Mouse (Mus musculus) frontal cortex, postnatal 36 days (tissue): ENCODE data around the gene Ccdc110.

Experiments used
- DNase-seq, 2 experiments: peaks; one replicate each; pipeline ENCODE4 v3.0.0; 2022; ENCODE audit warnings: low spot score in 2 of 2

Ccdc110 gene

GRCm38 (mm10) chr8:45975837-45976468, 41.5 kb downstream of the Ccdc110 start:
- DNase-seq: no peak

GRCm38 (mm10) chr8:45986665-45987064, 52.2 kb downstream of the Ccdc110 start:
- DNase-seq: no peak

- DNase-seq: no peak
Observed at GRCm38 (mm10) chr8:45988189-45988588, 53.8 kb downstream of the Ccdc110 start.

GRCm38 (mm10) chr8:45990631-45991310, 56.4 kb downstream of the Ccdc110 start:
- DNase-seq: no peak
